Mouse (Mus musculus) neural tube, embryonic 12.5 days (tissue): ENCODE measurements around the gene Psme3. TPM values are rescaled to one million over a fixed set of nuclear protein-coding genes. Genes with fewer than 3 reads are reported as not detected.
"Not testable (repeated sequence)": the region's sequence is repeated elsewhere in the genome, so short reads cannot be mapped to it uniquely, and the experiment has no call there.

Experiments
- ATAC-seq: fragments of 200-750 bp; cut with Nextera tagmentation; 2 replicates; pipeline ENCODE4 v1.8.0; 2017; ENCODE audit warnings: low read depth, mild to moderate bottlenecking, moderate TSS enrichment, moderate library complexity; ENCODE audit not compliant: low FRiP score
- H3K27ac ChIP-seq: fragments of 300-500 bp; sonication (generic); 2 replicates; pipeline ENCODE4 v1.5.1; 2016
- H3K27me3 ChIP-seq: fragments of 300-500 bp; sonication (generic); replicated peaks from 2 replicates; pipeline ENCODE4 v1.6.1; 2016; ENCODE audit warnings: mild to moderate bottlenecking
- H3K36me3 ChIP-seq: fragments of 300-500 bp; sonication (generic); 2 replicates; pipeline ENCODE4 v1.6.1; 2016; ENCODE audit warnings: mild to moderate bottlenecking
- H3K4me1 ChIP-seq: fragments of 300-500 bp; sonication (generic); 2 replicates; pipeline ENCODE4 v1.6.1; 2016
- H3K4me2 ChIP-seq: fragments of 300-500 bp; sonication (generic); replicated peaks from 2 replicates; pipeline ENCODE4 v1.6.1; 2016; ENCODE audit warnings: mild to moderate bottlenecking
- H3K4me3 ChIP-seq: fragments of 300-500 bp; sonication (generic); 2 replicates; pipeline ENCODE4 v1.5.1; 2016
- H3K9ac ChIP-seq: fragments of 300-500 bp; sonication (generic); 2 replicates; pipeline ENCODE4 v1.6.1; 2016; ENCODE audit warnings: mild to moderate bottlenecking
- H3K9me3 ChIP-seq: fragments of 300-500 bp; sonication (generic); 2 replicates; pipeline ENCODE4 v1.6.1; 2016; ENCODE audit warnings: mild to moderate bottlenecking
- WGBS: fragments of 180-500 bp; shearing (Covaris S2); methylation state at CpG from one replicate; pipeline ENCODE4 v1.1.7; 2016; 5-methylcytosine and 5-hydroxymethylcytosine counted together
- polyA plus RNA-seq: library from polyadenylated mRNA; unstranded; fragments of >200 nt; fragmentation: Nextera tagmentation; extraction: Ambion mirVana; gene quantifications from 2 replicates; pipeline ENCODE4 v1.2.1, GENCODE M21; 2016

The Psme3 gene
- polyA plus RNA-seq, 1 experiment from 2014 or later, result 168 TPM

DNA sequence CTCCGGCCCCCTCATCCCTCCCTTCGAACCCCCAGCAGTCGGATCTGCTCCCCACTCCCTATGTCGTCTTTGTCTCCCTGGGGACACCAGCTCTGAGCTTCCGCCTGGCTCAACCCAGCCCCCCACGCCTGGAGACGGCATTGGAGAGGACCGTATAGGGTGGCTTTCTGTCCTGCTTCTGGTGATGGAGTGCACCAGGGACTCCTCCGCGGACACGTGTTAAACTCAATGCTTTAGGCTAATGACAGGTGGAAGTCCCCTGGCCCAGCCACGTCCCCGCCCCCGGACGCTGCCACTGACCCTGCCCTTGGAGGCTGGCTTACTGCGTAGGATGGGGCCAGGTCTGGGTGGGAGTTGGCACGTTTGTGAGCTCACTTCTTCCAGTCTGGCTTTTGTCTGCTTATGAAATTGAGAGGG is 496 bp downstream of the Psme3 start:
- H3K9ac ChIP-seq, result peak overlapping the region; percentile 74
- H3K36me3 ChIP-seq, result peaks cover 38% of the 10 kb centered on the region
- no peak overlapping the region for H3K27ac ChIP-seq
- H3K4me1 ChIP-seq, result peaks cover 17% of the 10 kb centered on the region
- peak; percentile 72 for ATAC-seq
- H3K4me3 ChIP-seq, result peak overlapping the region; percentile 72
- H3K4me2 ChIP-seq, result peak overlapping the region; percentile 99
- no peaks in the 10 kb centered on the region for H3K27me3 ChIP-seq
- H3K9me3 ChIP-seq, result no peaks in the 10 kb centered on the region
- under 1% methylated on average over 17 of the region's 17 CpGs for WGBS

DNA sequence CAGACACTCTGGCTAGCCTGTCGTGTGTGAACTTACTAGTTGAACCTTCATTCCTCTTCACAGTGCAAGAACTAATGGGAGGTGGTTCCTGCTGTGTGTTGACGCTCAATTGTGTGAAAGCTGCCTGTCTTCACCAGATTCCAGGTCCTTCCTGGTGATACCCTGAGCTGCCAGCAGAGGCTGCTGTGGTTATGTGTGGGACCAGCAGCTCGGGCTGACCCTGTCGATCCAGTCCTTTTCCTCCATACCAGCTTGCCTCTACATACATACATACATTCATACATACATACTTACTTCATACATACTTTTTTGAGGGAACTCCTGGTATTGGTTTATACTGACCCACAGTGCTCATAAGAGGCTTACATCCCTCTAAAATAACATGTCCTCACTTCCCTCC is 7.6 kb downstream of the Psme3 start:
- H3K4me2 ChIP-seq, result no peak overlapping the region
- H3K27ac ChIP-seq, result no peak overlapping the region
- no peak overlapping the region for H3K4me3 ChIP-seq
- 20% methylated on average over 4 of the region's 4 CpGs for WGBS
- H3K9ac ChIP-seq, result no peak overlapping the region
- H3K27me3 ChIP-seq, result no peaks in the 10 kb centered on the region
- H3K9me3 ChIP-seq, result no peaks in the 10 kb centered on the region
- ATAC-seq, result no peak
- no peaks in the 10 kb centered on the region for H3K4me1 ChIP-seq
- H3K36me3 ChIP-seq, result peaks cover 75% of the 10 kb centered on the region

DNA sequence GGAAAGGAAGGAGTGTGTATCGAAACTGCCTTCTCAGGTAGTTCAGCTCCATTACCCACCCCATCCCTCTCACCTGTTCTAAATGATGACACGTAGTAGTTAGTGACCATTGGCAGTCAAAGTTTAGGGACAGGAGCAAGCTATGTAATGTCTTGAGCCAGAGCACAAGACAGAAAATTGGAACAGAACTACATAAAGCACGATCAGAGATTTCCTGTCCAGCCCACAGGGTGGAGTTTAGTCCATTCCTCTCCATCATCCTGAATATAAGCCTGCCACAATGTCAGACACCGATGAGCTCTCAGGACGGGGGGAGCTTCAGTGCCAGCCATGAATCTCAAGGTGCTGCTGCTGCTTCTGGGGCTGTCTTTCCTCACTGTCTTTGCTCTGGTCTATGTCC is 8.8 kb downstream of the Psme3 start, which contains the start of gene Aoc2:
TSS of gene Aoc2 (plus strand) at position 301 of the 400 bp plus-strand sequence.
- ATAC-seq, result no peak
- Histone ChIP-seq H3K9ac (no peak within 1 kb of the TSS), H3K4me3 (no peak within 1 kb of the TSS), H3K27me3 (no peaks in the 10 kb centered on the region), H3K36me3 (peaks cover 63% of the 10 kb centered on the region), H3K27ac (no peak within 1 kb of the TSS), H3K4me1 (no peaks in the 10 kb centered on the region), H3K9me3 (no peaks in the 10 kb centered on the region), H3K4me2 (no peak within 1 kb of the TSS)
- 97% methylated on average over 5 of the region's 5 CpGs for WGBS

DNA sequence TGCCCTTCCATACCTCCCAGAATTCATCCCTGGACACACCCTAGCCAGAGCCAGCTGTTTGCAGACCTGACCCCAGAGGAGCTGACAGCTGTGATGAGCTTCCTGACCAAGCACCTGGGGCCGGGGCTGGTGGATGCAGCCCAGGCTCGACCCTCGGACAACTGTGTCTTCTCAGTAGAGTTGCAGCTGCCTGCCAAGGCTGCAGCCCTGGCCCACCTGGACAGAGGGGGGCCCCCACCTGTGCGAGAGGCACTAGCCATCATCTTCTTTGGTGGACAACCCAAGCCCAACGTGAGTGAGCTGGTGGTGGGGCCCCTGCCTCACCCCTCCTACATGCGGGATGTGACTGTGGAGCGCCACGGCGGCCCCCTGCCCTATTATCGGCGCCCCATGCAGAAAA is 9.2 kb downstream of the Psme3 start:
- H3K9ac ChIP-seq, H3K4me3 ChIP-seq, H3K27me3 ChIP-seq, H3K4me2 ChIP-seq, H3K4me1 ChIP-seq, H3K27ac ChIP-seq, H3K9me3 ChIP-seq, ATAC-seq: not testable (repeated sequence)
- 95% methylated on average over 11 of the region's 11 CpGs for WGBS
- peaks cover 59% of the 10 kb centered on the region for H3K36me3 ChIP-seq

DNA sequence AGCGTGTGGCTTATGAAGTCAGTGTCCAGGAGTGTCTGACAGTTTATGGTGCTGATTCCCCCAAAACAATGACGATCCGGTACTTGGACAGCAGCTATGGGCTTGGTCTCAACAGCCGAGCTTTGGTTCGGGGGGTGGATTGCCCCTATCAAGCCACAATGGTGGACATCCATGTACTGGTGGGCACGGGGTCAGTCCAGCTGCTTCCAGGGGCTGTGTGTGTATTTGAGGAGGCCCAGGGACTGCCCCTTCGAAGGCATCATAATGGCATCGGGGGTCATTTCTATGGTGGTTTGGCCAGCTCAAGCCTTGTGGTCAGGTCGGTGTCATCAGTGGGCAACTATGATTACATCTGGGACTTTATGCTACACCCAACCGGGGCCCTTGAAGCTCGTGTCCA is 10.1 kb downstream of the Psme3 start:
- no peak for ATAC-seq
- Histone ChIP-seq H3K27me3 (no peaks in the 10 kb centered on the region), H3K27ac (no peak overlapping the region), H3K9ac (no peak overlapping the region), H3K4me2 (no peak overlapping the region), H3K4me1 (no peaks in the 10 kb centered on the region), H3K36me3 (peaks cover 49% of the 10 kb centered on the region), H3K9me3 (no peaks in the 10 kb centered on the region), H3K4me3 (no peak overlapping the region)
- 85% methylated on average over 11 of the region's 11 CpGs for WGBS

DNA sequence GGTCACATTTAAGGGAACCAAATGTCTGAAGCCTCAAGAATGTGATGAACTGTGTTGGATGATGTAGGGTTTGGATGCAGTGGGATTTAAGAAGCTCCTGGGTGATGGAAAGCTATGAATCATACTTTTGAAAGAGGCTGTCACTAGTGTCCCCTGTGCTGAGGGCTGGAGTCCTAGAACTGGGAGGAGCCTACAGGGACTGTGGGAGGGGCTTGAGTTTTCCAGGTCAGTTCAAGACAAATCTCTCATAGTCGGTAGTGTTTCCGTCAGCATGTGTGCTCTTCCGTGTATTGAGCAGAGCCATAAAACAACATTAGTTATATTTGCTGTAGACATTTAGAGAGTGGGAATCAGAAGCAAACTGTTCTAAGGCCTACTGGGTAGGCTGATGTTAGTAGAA is 11.3 kb downstream of the Psme3 start:
- H3K36me3 ChIP-seq, result peaks cover 38% of the 10 kb centered on the region

DNA sequence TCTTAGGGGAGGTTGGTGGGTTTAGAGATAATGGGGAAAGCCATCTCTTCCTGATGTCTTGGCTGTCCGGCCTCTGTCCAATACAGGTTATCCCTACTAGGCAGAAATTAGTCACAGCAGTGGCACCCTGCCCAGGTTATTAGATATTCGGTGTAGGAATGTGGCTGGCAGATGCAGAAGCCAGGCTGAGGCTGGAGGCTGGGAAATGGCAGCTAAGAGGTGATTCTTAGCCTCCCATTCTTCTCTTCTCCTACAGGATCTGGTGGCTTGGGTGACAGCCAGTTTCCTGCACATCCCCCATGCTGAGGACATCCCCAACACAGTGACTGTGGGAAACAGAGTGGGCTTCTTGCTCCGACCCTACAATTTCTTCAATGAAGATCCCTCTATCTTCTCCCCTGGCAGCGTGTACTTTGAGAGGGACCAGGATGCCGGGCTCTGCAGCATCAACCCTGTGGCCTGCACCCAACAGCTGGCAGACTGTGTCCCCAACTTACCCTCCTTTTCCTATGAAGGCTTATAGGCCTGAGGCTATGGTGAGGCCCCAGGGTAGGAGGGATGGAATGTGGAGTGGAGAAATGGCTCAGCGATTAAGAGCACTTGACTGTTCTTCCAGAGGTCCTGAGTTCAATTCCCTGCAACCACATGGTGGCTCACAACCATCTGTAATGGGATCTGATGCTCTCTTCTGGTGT is 13.1 kb downstream of the Psme3 start:
- Histone ChIP-seq H3K36me3 (peaks cover 20% of the 10 kb centered on the region), H3K4me2 (no peak overlapping the region), H3K27me3 (no peaks in the 10 kb centered on the region), H3K27ac (no peak overlapping the region), H3K4me1 (peaks cover 5% of the 10 kb centered on the region), H3K9me3 (no peaks in the 10 kb centered on the region), H3K4me3 (no peak overlapping the region), H3K9ac (no peak overlapping the region)
- ATAC-seq, result no peak
- WGBS, result 82% methylated on average over 6 of the region's 6 CpGs

More for the DNA sequence above, 11.3 kb downstream of the Psme3 start:
- no peak for ATAC-seq
- H3K9ac ChIP-seq, result no peak overlapping the region
- no peaks in the 10 kb centered on the region for H3K27me3 ChIP-seq
- no peak overlapping the region for H3K4me2 ChIP-seq
- H3K4me3 ChIP-seq, result no peak overlapping the region
- no peaks in the 10 kb centered on the region for H3K9me3 ChIP-seq
- WGBS, result 55% methylated on average over 3 of the region's 3 CpGs
- H3K27ac ChIP-seq, result no peak overlapping the region
- H3K4me1 ChIP-seq, result no peaks in the 10 kb centered on the region

DNA sequence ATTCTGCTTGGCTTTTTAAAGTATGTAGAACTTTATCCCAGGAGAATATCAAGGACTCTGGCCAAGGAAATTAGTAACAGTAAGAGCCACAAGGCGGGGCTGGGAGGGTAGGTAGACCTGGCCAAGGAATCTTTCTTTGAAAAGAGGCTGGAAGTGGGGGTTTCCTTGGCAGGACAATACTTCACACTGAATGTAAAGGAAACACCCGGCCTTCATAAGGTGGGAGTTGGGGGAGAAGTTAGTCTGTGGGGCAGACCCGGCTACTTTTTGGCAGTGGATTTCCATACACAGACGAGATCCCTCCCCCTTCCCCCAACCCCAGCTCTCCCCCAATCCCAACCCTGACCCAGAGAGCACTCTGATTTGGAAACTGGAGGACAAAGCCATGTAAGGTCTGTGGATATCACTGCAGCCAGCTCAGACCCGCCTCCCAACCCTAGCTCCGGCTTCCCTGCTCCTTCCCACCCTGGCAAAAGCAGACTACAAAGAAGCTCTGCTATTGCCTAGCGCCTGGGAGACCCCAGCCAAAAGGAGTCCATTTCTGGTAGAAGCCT is 14.4 kb downstream of the Psme3 start, which contains the start of gene Aoc3:
TSS of gene Aoc3 (plus strand) at position 235 of the 554 bp plus-strand sequence.
- H3K4me3 ChIP-seq, result no peak within 1 kb of the TSS
- H3K4me1 ChIP-seq, result peaks cover 10% of the 10 kb centered on the region
- no peak within 1 kb of the TSS for H3K27ac ChIP-seq
- ATAC-seq, result no peak
- no peak within 1 kb of the TSS for H3K4me2 ChIP-seq
- no peaks in the 10 kb centered on the region for H3K9me3 ChIP-seq
- WGBS, result 76% methylated on average over 7 of the region's 7 CpGs
- peaks cover 7% of the 10 kb centered on the region for H3K36me3 ChIP-seq
- H3K27me3 ChIP-seq, result no peaks in the 10 kb centered on the region
- H3K9ac ChIP-seq, result no peak within 1 kb of the TSS

DNA sequence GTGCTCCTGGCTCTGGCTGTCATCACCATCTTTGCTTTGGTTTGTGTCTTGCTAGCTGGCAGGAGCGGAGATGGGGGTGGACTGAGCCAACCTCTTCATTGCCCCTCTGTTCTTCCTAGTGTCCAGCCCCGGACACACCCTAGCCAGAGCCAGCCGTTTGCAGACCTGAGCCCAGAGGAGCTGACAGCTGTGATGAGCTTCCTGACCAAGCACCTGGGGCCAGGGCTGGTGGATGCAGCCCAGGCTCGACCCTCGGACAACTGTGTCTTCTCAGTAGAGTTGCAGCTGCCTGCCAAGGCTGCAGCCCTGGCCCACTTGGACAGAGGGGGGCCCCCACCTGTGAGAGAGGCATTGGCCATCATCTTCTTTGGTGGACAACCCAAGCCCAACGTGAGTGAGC is 14.9 kb downstream of the Psme3 start:
- not testable (repeated sequence) for H3K27ac ChIP-seq, H3K9ac ChIP-seq, H3K36me3 ChIP-seq, H3K4me2 ChIP-seq, H3K9me3 ChIP-seq, H3K4me3 ChIP-seq, H3K27me3 ChIP-seq, ATAC-seq
- H3K4me1 ChIP-seq, result peaks cover 10% of the 10 kb centered on the region
- WGBS, result 81% methylated on average over 6 of the region's 6 CpGs

DNA sequence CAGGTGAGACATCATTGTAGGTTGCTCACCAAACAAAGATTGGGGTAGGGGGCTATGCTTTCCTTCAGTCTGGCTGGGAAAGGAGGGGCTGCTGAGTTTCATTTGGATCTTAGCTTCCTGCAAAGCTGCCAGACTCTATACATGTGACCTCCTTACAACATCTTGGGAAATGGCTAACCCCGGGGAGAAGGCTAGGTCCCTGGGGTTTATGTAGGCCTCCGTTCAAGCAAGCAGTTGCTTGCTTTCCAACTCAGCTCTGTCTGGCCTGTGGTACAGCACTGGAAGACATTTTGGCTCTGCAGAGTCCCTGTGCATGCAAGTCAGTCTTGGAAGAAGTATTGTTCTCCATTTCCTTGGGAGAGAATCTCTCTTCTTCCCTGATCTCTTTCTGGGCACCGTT is 16.5 kb downstream of the Psme3 start:
- Histone ChIP-seq H3K27me3 (no peaks in the 10 kb centered on the region), H3K4me2 (no peak overlapping the region)
- no peak for ATAC-seq

DNA sequence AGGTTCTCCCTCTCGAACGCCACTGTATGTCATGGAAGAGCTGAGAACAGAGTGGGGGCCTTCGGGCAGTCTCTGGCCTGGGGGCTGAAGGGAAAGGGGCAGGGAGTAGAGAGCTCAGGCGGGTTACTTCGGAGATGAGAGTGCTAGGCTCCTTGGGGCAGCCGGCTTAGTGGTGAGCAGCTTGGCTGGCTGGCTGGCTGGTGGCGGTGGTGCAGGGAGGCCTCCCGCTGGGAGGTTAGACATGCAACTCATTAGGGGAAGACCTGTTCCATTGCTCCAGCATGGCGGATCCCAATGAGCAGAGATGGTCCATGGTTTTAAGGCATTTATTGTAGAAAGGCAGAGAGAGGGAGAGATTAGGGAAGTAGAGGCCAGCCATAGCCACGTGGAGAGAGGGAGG is 18.0 kb downstream of the Psme3 start:
- H3K4me3 ChIP-seq, result no peak overlapping the region
- H3K27ac ChIP-seq, result no peak overlapping the region
- H3K27me3 ChIP-seq, result no peaks in the 10 kb centered on the region
- peaks cover 22% of the 10 kb centered on the region for H3K4me1 ChIP-seq
- H3K9me3 ChIP-seq, result no peaks in the 10 kb centered on the region
- no peak for ATAC-seq
- 28% methylated on average over 10 of the region's 10 CpGs for WGBS
- H3K4me2 ChIP-seq, result no peak overlapping the region
- no peaks in the 10 kb centered on the region for H3K36me3 ChIP-seq
- no peak overlapping the region for H3K9ac ChIP-seq

More for the DNA sequence above, 16.5 kb downstream of the Psme3 start:
- Histone ChIP-seq H3K9me3 (no peaks in the 10 kb centered on the region), H3K27ac (no peak overlapping the region), H3K4me3 (no peak overlapping the region), H3K4me1 (peaks cover 15% of the 10 kb centered on the region), H3K36me3 (no peaks in the 10 kb centered on the region), H3K9ac (no peak overlapping the region)
- 87% methylated on average over 3 of the region's 3 CpGs for WGBS

DNA sequence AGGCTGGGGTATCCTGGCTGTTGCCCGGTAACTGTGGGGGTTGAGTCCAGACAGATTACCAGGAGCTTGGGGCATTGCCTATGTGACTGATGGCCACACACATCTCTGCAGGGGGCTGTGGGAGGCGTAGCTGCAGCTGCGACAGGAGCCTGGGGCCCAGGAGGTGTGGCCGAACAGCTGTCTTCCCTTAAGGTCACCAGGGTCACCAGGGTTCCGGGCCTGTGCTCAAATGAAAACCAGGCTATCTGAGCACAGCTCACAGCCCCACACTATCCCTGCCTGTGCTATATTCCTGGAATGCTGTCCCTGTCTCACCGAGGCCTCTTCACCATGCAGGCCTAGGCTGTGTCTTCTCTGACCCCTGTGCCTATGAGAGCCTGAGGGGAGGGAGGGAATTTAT is 18.5 kb downstream of the Psme3 start:
- peaks cover 22% of the 10 kb centered on the region for H3K4me1 ChIP-seq
- H3K4me3 ChIP-seq, result no peak overlapping the region
- no peak overlapping the region for H3K27ac ChIP-seq
- H3K9ac ChIP-seq, result no peak overlapping the region
- no peaks in the 10 kb centered on the region for H3K27me3 ChIP-seq
- H3K4me2 ChIP-seq, result no peak overlapping the region
- ATAC-seq, result no peak
- H3K36me3 ChIP-seq, result no peaks in the 10 kb centered on the region
- 5% methylated on average over 6 of the region's 6 CpGs for WGBS
- no peaks in the 10 kb centered on the region for H3K9me3 ChIP-seq

DNA sequence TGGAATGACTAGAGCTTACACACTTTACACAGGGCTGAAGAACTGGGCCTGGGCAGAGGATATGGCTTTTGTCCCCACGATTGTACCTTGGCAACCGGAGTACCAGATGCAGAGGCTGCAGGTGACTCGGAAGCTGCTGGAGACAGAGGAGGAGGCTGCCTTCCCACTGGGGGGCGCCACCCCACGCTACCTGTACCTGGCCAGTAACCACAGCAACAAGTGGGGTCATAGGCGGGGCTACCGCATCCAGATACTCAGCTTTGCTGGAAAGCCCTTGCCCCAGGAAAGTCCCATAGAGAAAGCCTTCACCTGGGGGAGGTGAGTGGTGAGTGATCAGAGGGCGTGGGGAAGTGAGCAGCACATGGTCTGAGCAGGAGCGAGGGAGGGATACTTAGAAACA is 19.7 kb downstream of the Psme3 start:
- no peak for ATAC-seq
- WGBS, result 84% methylated on average over 9 of the region's 9 CpGs

More for the DNA sequence above, 19.7 kb downstream of the Psme3 start:
- Histone ChIP-seq H3K27ac (no peak overlapping the region), H3K4me1 (peaks cover 22% of the 10 kb centered on the region), H3K4me2 (no peak overlapping the region), H3K9me3 (no peaks in the 10 kb centered on the region), H3K4me3 (no peak overlapping the region), H3K9ac (no peak overlapping the region), H3K36me3 (no peaks in the 10 kb centered on the region), H3K27me3 (no peaks in the 10 kb centered on the region)
